In genomic region chr1:186702391-186703255, GRCm38 (mm10) we compare ENCODE assay signal across 8 mouse cellular contexts. TPM values are rescaled to one million over a fixed set of nuclear protein-coding genes. Genes with fewer than 3 reads are reported as not detected.
DNase-seq lines count a peak whose midpoint lies in the region; ATAC-seq lines count a peak whose summit lies in the region.

No protein-coding gene starts in this region.

- H3K36me3 ChIP-seq in neural tube, embryonic 11.5 days (ENCODE audit: control insufficient read depth, insufficient read depth, low read length): no peaks in the 10 kb centered on the region
- peaks cover 11% of the 10 kb centered on the region; the same call in 1 of the 2 replicates for H3K36me3 ChIP-seq in heart, embryonic 10.5 days
- no peaks in the 10 kb centered on the region for H3K36me3 ChIP-seq in liver, embryonic 12.5 days

- peak; percentile 24 for DNase-seq in neural tube, embryonic 11.5 days (ENCODE audit: low spot score)
- DNase-seq in neural tube, embryonic 10.5 days (ENCODE audit: extremely low spot score, low spot score): no peak
- no peak for DNase-seq in heart, embryonic 10.5 days (ENCODE audit: low spot score)
- DNase-seq in ovary, postnatal 36 days (ENCODE audit: low spot score): no peak
- DNase-seq in cerebellum, adult 9-10 months: no peak
- no peak for DNase-seq in urinary bladder, postnatal 25 days (ENCODE audit: low spot score)
- DNase-seq in spleen, postnatal 14 days (ENCODE audit: low spot score in 2 of 2): no peak

- H3K4me1 ChIP-seq in neural tube, embryonic 11.5 days (ENCODE audit: control insufficient read depth, insufficient read depth, low read length): no peaks in the 10 kb centered on the region
- peaks cover 13% of the 10 kb centered on the region for H3K4me1 ChIP-seq in heart, embryonic 10.5 days
- peaks cover 19% of the 10 kb centered on the region for H3K4me1 ChIP-seq in liver, embryonic 12.5 days

- H3K4me2 ChIP-seq in neural tube, embryonic 11.5 days (ENCODE audit: low read depth): peak overlapping the region; percentile 90
- H3K4me2 ChIP-seq in liver, embryonic 12.5 days: peak overlapping the region; percentile 5; the same call in 1 of the 2 replicates

- peak overlapping the region; percentile 61 for H3K4me3 ChIP-seq in neural tube, embryonic 11.5 days (ENCODE audit: low read depth, low read length)
- peak overlapping the region; percentile 77 for H3K4me3 ChIP-seq in heart, embryonic 10.5 days
- peak overlapping the region; percentile 57; the same call in 1 of the 2 replicates for H3K4me3 ChIP-seq in liver, embryonic 12.5 days

- ATAC-seq in neural tube, embryonic 11.5 days (ENCODE audit: insufficient read depth, low FRiP score, low TSS enrichment): no peak; the same call in 1 of the 2 replicates
- no peak for ATAC-seq in liver, embryonic 12.5 days

- WGBS in neural tube, embryonic 11.5 days: 9% methylated on average over 15 of the region's 15 CpGs
- 15% methylated on average over 15 of the region's 15 CpGs for WGBS in heart, embryonic 10.5 days
- 37% methylated on average over 15 of the region's 15 CpGs for WGBS in liver, embryonic 12.5 days (ENCODE audit: insufficient replicate concordance)

- H3K27ac ChIP-seq in neural tube, embryonic 11.5 days (ENCODE audit: low read depth, low read length): no peak overlapping the region
- H3K27ac ChIP-seq in heart, embryonic 10.5 days: peak overlapping the region; percentile 89
- no peak overlapping the region for H3K27ac ChIP-seq in liver, embryonic 12.5 days

- no peaks in the 10 kb centered on the region; the same call in 1 of the 2 replicates for H3K27me3 ChIP-seq in neural tube, embryonic 11.5 days (ENCODE audit: control insufficient read depth, insufficient read depth, low read length)
- H3K27me3 ChIP-seq in heart, embryonic 10.5 days (ENCODE audit: insufficient read depth, poor library complexity, severe bottlenecking): no peaks in the 10 kb centered on the region
- peaks cover 58% of the 10 kb centered on the region for H3K27me3 ChIP-seq in liver, embryonic 12.5 days (replicated peaks)

- no peak overlapping the region; the same call in 1 of the 2 replicates for H3K9ac ChIP-seq in neural tube, embryonic 11.5 days (ENCODE audit: low read length)
- no peak overlapping the region for H3K9ac ChIP-seq in liver, embryonic 12.5 days

- no peaks in the 10 kb centered on the region for H3K9me3 ChIP-seq in neural tube, embryonic 11.5 days (ENCODE audit: control insufficient read depth, low read length)
- H3K9me3 ChIP-seq in heart, embryonic 10.5 days: no peaks in the 10 kb centered on the region
- H3K9me3 ChIP-seq in liver, embryonic 12.5 days (replicated peaks): no peaks in the 10 kb centered on the region

RNA-seq across cellular contexts. Expression of gene Tgfb2, which starts 3.2 kb away (rescaled TPM):
- 33.6 and 36.4 TPM in 2 replicates for polyA plus RNA-seq in neural tube, embryonic 11.5 days (2014; fragmentation: Nextera tagmentation; extraction: Ambion mirVana)
- polyA plus RNA-seq in heart, embryonic 10.5 days (2016; fragmentation: Nextera tagmentation; extraction: Ambion mirVana): 53.7 and 69.4 TPM in 2 replicates
- polyA plus RNA-seq in liver, embryonic 12.5 days (2016; fragmentation: Nextera tagmentation; extraction: Ambion mirVana): 4.1 and 6.7 TPM in 2 replicates

RNA-seq across cellular contexts. Expression of gene Rrp15, which starts 46.5 kb away (rescaled TPM):
- 59.0 and 66.4 TPM in 2 replicates for polyA plus RNA-seq in neural tube, embryonic 11.5 days (2014; fragmentation: Nextera tagmentation; extraction: Ambion mirVana)
- polyA plus RNA-seq in heart, embryonic 10.5 days (2016; fragmentation: Nextera tagmentation; extraction: Ambion mirVana): 56.4 and 86.3 TPM in 2 replicates
- 63.0 and 68.5 TPM in 2 replicates for polyA plus RNA-seq in liver, embryonic 12.5 days (2016; fragmentation: Nextera tagmentation; extraction: Ambion mirVana)
